Mouse (Mus musculus): Measurements from ENCODE around the gene Scgb1b2.

Scgb1b2 gene

GRCm38 (mm10) chr7:31291721-31292120 lies at the start of gene Scgb1b2:
Gene Scgb1b2, minus strand, starts transcription at chr7:31291821.
- DNase-seq (ENCODE audit: low read depth, low spot score), result no peak

GRCm38 (mm10) chr7:31290208-31290607 lies 1.4 kb downstream of the Scgb1b2 start, which contains the start of gene Scgb2b2:
Gene Scgb2b2, plus strand, starts transcription at chr7:31290508.
- DNase-seq (ENCODE audit: low read depth, low spot score), result no peak

All from retina, postnatal 7 days (tissue).